Comparison of ENCODE assay signal across 10 mouse cellular contexts in the genomic region with DNA sequence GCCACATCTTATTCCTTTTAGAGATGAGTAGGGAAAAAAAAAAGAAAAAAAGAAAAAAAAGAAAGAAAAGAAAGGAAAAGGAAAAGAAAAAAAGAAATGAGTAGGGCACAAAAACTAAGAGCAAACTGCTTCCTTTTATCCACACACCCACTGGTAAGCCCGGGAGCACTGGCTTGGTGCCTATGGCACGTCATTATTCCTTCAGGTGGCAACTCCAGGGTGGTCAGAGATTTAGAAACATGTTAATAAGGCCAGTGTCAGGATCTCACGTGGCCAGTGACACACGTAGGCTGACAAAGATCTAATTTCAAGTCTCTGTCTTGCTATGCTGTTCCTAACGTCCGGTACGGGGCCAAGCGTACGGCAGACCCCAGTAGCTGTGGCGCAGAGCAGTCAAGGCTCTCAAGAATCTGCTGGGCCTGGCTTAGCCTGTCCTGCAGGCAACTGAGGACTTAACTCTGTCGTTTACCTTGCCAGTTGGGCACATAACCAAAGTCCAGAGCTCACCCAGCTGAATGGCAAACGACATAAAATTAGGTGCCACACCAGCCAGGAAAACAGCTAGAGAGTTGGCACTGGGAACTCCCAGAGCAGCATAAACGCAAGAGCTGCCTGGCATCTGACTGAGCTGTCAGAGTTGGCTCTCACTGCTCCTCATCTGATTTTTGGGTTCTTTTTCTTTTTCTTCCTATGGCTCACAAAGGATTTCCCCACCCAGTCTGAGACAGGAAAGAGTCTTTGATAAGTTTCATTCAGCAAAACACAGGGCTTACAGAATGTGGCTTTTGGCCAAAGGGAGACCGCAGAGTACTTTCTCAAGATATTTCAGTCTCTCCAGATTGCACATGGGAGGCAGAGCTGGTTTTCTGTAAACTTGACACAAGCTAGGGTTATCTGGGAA.
DNase-seq lines count a peak whose midpoint lies in the region; ATAC-seq lines count a peak whose summit lies in the region.
"Had no signal": no experiment of that assay in that cellular context is flagged by ENCODE, and none has a peak within 500 bp of the region (broad histone marks: within the 10 kb centered on the region; RNA-seq: fewer than 3 reads in every experiment).

No protein-coding gene starts in this region.

- H3K9ac ChIP-seq in midbrain, embryonic 11.5 days (ENCODE audit: low read length): no peak overlapping the region
- H3K9ac ChIP-seq in midbrain, embryonic 14.5 days (replicated peaks; ENCODE audit: low read length): no peak overlapping the region
- no peak overlapping the region for H3K9ac ChIP-seq in heart, embryonic 12.5 days
- H3K9ac ChIP-seq: embryonic facial prominence, embryonic 15.5 days had no signal

- H3K27me3 ChIP-seq in midbrain, embryonic 11.5 days (ENCODE audit: control insufficient read depth, insufficient read depth, low read length): no peaks in the 10 kb centered on the region
- no peaks in the 10 kb centered on the region for H3K27me3 ChIP-seq in midbrain, embryonic 14.5 days (ENCODE audit: control insufficient read depth, insufficient read depth, low read length)
- H3K27me3 ChIP-seq in heart, embryonic 12.5 days (replicated peaks): no peaks in the 10 kb centered on the region
- H3K27me3 ChIP-seq: embryonic facial prominence, embryonic 15.5 days had no signal

- H3K9me3 ChIP-seq in midbrain, embryonic 11.5 days (ENCODE audit: control insufficient read depth, low read length): no peaks in the 10 kb centered on the region
- no peaks in the 10 kb centered on the region for H3K9me3 ChIP-seq in midbrain, embryonic 14.5 days (ENCODE audit: control insufficient read depth, low read length)
- H3K9me3 ChIP-seq in heart, embryonic 12.5 days (replicated peaks): no peaks in the 10 kb centered on the region
- H3K9me3 ChIP-seq: embryonic facial prominence, embryonic 15.5 days had no signal

- no peak for DNase-seq in cerebellum, postnatal 4 days (ENCODE audit: low spot score in 2 of 2)
- DNase-seq in midbrain, embryonic 11.5 days (ENCODE audit: low spot score, missing footprints): peak; percentile 47
- DNase-seq in midbrain, embryonic 14.5 days: no peak
- DNase-seq in lung, postnatal 36 days: peak; percentile 38
- no peak for DNase-seq in spleen, adult 12 weeks (ENCODE audit: low spot score)

- no peak overlapping the region for H3K4me2 ChIP-seq in midbrain, embryonic 11.5 days
- no peak overlapping the region for H3K4me2 ChIP-seq in midbrain, embryonic 14.5 days (ENCODE audit: low read length)
- H3K4me2 ChIP-seq in heart, embryonic 12.5 days: no peak overlapping the region
- H3K4me2 ChIP-seq: embryonic facial prominence, embryonic 15.5 days had no signal

- no peak overlapping the region for H3K27ac ChIP-seq in midbrain, embryonic 11.5 days (ENCODE audit: low read depth, low read length)
- H3K27ac ChIP-seq in midbrain, embryonic 14.5 days (replicated peaks; ENCODE audit: low read depth, low read length): no peak overlapping the region
- peak overlapping the region; percentile 6; the same call in 1 of the 2 replicates for H3K27ac ChIP-seq in heart, embryonic 12.5 days (ENCODE audit: poor library complexity, severe bottlenecking)
- H3K27ac ChIP-seq: embryonic facial prominence, embryonic 15.5 days; kidney, postnatal 0 days had no signal

- 89% methylated on average over 14 of the region's 14 CpGs for WGBS in midbrain, embryonic 11.5 days
- 83% methylated on average over 14 of the region's 14 CpGs for WGBS in midbrain, embryonic 14.5 days
- WGBS in heart, embryonic 12.5 days: 78% methylated on average over 14 of the region's 14 CpGs

- H3K4me3 ChIP-seq in midbrain, embryonic 11.5 days (ENCODE audit: low read depth, low read length): no peak overlapping the region
- no peak overlapping the region for H3K4me3 ChIP-seq in midbrain, embryonic 14.5 days (replicated peaks; ENCODE audit: low read depth, low read length)
- no peak overlapping the region for H3K4me3 ChIP-seq in heart, embryonic 12.5 days
- H3K4me3 ChIP-seq: embryonic facial prominence, embryonic 15.5 days had no signal

- peaks cover 9% of the 10 kb centered on the region; the same call in 1 of the 2 replicates for H3K36me3 ChIP-seq in midbrain, embryonic 11.5 days (ENCODE audit: control insufficient read depth, insufficient read depth, low read length)
- H3K36me3 ChIP-seq in midbrain, embryonic 14.5 days (ENCODE audit: control insufficient read depth, insufficient read depth, low read length): peaks cover 72% of the 10 kb centered on the region
- peaks cover 49% of the 10 kb centered on the region for H3K36me3 ChIP-seq in heart, embryonic 12.5 days

- no peaks in the 10 kb centered on the region for H3K4me1 ChIP-seq in midbrain, embryonic 11.5 days (ENCODE audit: control insufficient read depth, insufficient read depth, low read length)
- H3K4me1 ChIP-seq in midbrain, embryonic 14.5 days (ENCODE audit: control insufficient read depth, insufficient read depth, low read length): no peaks in the 10 kb centered on the region
- H3K4me1 ChIP-seq in heart, embryonic 12.5 days (replicated peaks): peaks cover 18% of the 10 kb centered on the region
- H3K4me1 ChIP-seq: embryonic facial prominence, embryonic 15.5 days had no signal

- peak; percentile 51; the same call in 1 of the 2 replicates for ATAC-seq in cerebellum, adult (ENCODE audit: insufficient number of reproducible peaks, low FRiP score, low TSS enrichment)
- ATAC-seq in midbrain, embryonic 11.5 days (ENCODE audit: low FRiP score): no peak
- ATAC-seq in midbrain, embryonic 14.5 days (ENCODE audit: low FRiP score, low TSS enrichment): no peak
- ATAC-seq in heart, embryonic 12.5 days (ENCODE audit: insufficient number of reproducible peaks, low FRiP score): 0 out of 2 replicates have a peak, but pooled peaks have one; percentile 16
- no peak for ATAC-seq in erythroid progenitor cell, adult 5-6 weeks (replicated peaks; ENCODE audit: low FRiP score, poor library complexity, severe bottlenecking)

Comparison
In these comparisons a context has a peak if more than half of its experiments do, and no peak if none do; other contexts are left out.
1. DNase-seq: peak in midbrain, embryonic 11.5 days (single experiment) and lung, postnatal 36 days (single experiment); none in cerebellum, postnatal 4 days (0 of 2), midbrain, embryonic 14.5 days (single experiment) and spleen, adult 12 weeks (single experiment).
2. ATAC-seq: peak in cerebellum, adult (single experiment) and heart, embryonic 12.5 days (single experiment); none in midbrain, embryonic 11.5 days (single experiment), midbrain, embryonic 14.5 days (single experiment) and erythroid progenitor cell, adult 5-6 weeks (single experiment).